Mouse (Mus musculus): ENCODE results near the gene Ldlrad3. TPM values are rescaled to one million over a fixed set of nuclear protein-coding genes. Genes with fewer than 3 reads are reported as not detected.

Gene Ldlrad3
- polyA plus RNA-seq, 1 experiment from 2014 or later = 48.7 TPM

GRCm38 (mm10) chr2:102145036-102145435 lies 41.1 kb downstream of the Ldlrad3 start:
- no peak overlapping the region for H3K4me3 ChIP-seq (ENCODE audit: low read depth, low read length)
- no peak overlapping the region for H3K27ac ChIP-seq (ENCODE audit: low read depth, low read length)
- WGBS = 90% methylated on average over 3 of the region's 3 CpGs
- DNase-seq (ENCODE audit: low spot score) (no peak), ATAC-seq (ENCODE audit: low FRiP score) (no peak)
- H3K9me3 ChIP-seq (ENCODE audit: control insufficient read depth, low read length) = no peaks in the 10 kb centered on the region
- no peak overlapping the region for H3K4me2 ChIP-seq (replicated peaks; ENCODE audit: low read depth, low read length)
- H3K27me3 ChIP-seq (ENCODE audit: control insufficient read depth, insufficient read depth, low read length) = no peaks in the 10 kb centered on the region
- no peaks in the 10 kb centered on the region for H3K36me3 ChIP-seq (ENCODE audit: control insufficient read depth, insufficient read depth, low read length)
- H3K4me1 ChIP-seq (replicated peaks; ENCODE audit: control insufficient read depth, insufficient read depth, low read length) = no peaks in the 10 kb centered on the region
- no peak overlapping the region for H3K9ac ChIP-seq (ENCODE audit: low read depth, low read length)

- Histone ChIP-seq H3K9me3 (ENCODE audit: control insufficient read depth, low read length) (no peaks in the 10 kb centered on the region), H3K4me1 (replicated peaks; ENCODE audit: control insufficient read depth, insufficient read depth, low read length) (no peaks in the 10 kb centered on the region), H3K4me2 (replicated peaks; ENCODE audit: low read depth, low read length) (no peak overlapping the region), H3K9ac (ENCODE audit: low read depth, low read length) (no peak overlapping the region), H3K27ac (ENCODE audit: low read depth, low read length) (no peak overlapping the region), H3K4me3 (ENCODE audit: low read depth, low read length) (no peak overlapping the region), H3K36me3 (ENCODE audit: control insufficient read depth, insufficient read depth, low read length) (no peaks in the 10 kb centered on the region), H3K27me3 (ENCODE audit: control insufficient read depth, insufficient read depth, low read length) (no peaks in the 10 kb centered on the region)
- ATAC-seq (ENCODE audit: low FRiP score) (no peak), DNase-seq (ENCODE audit: low spot score) (no peak)
- WGBS = 93% methylated on average over 1 of the region's 1 CpGs
These were observed 41.9 kb downstream of the Ldlrad3 start for GRCm38 (mm10) chr2:102144311-102144710.

DNA sequence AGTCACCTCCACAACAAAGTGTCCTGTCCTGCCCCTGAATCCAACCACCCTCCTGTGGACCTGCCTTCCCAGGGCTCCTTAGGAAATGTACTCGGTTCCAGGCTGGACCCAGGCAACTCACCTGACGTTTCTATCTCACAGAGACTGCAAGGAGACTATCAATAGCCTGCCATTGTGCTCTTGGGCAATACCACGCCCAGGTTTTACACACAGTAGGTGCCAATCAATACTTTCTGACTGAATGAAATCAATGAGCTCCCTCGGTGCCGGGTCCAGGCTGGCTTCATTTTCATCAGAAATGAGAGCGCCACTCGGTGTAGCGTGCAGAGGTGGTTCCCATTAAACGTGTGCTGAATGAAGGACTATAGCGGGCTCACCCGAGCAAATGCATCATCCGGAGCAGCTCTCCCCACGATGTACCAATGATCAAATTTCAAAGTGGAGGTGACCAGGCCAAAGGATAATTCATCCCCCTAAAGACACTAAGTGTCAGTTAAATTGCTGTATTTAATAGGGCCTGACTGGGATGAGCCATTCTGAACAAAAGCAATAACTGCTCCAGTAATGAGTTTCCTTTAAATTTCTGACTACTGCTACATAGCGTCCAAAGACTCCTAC lies 43.4 kb downstream of the Ldlrad3 start:
- H3K9ac ChIP-seq (ENCODE audit: low read depth, low read length) = no peak overlapping the region

GRCm38 (mm10) chr2:102142197-102142623 lies 44.0 kb downstream of the Ldlrad3 start:
- Histone ChIP-seq H3K27ac (ENCODE audit: low read depth, low read length) (no peak overlapping the region), H3K27me3 (ENCODE audit: control insufficient read depth, insufficient read depth, low read length) (no peaks in the 10 kb centered on the region), H3K4me1 (replicated peaks; ENCODE audit: control insufficient read depth, insufficient read depth, low read length) (no peaks in the 10 kb centered on the region), H3K9me3 (ENCODE audit: control insufficient read depth, low read length) (no peaks in the 10 kb centered on the region), H3K4me3 (ENCODE audit: low read depth, low read length) (no peak overlapping the region), H3K9ac (ENCODE audit: low read depth, low read length) (no peak overlapping the region), H3K36me3 (ENCODE audit: control insufficient read depth, insufficient read depth, low read length) (no peaks in the 10 kb centered on the region), H3K4me2 (replicated peaks; ENCODE audit: low read depth, low read length) (no peak overlapping the region)
- ATAC-seq (ENCODE audit: low FRiP score) (0 out of 2 replicates have a peak, but pooled peaks have one; percentile 3), DNase-seq (ENCODE audit: low spot score) (no peak)
- WGBS = 69% methylated on average over 4 of the region's 4 CpGs

More for the DNA sequence above, 43.4 kb downstream of the Ldlrad3 start:
- H3K4me1 ChIP-seq (replicated peaks; ENCODE audit: control insufficient read depth, insufficient read depth, low read length) = no peaks in the 10 kb centered on the region
- H3K4me3 ChIP-seq (ENCODE audit: low read depth, low read length) = no peak overlapping the region
- no peak overlapping the region for H3K4me2 ChIP-seq (replicated peaks; ENCODE audit: low read depth, low read length)
- peak overlapping the region; percentile 0 for H3K27ac ChIP-seq (ENCODE audit: low read depth, low read length)
- H3K36me3 ChIP-seq (ENCODE audit: control insufficient read depth, insufficient read depth, low read length) = no peaks in the 10 kb centered on the region
- H3K9me3 ChIP-seq (ENCODE audit: control insufficient read depth, low read length) = no peaks in the 10 kb centered on the region
- ATAC-seq (ENCODE audit: low FRiP score) = peak; percentile 49; the same call in 1 of the 2 replicates
- no peak for DNase-seq (ENCODE audit: low spot score)
- WGBS = 58% methylated on average over 14 of the region's 14 CpGs
- no peaks in the 10 kb centered on the region for H3K27me3 ChIP-seq (ENCODE audit: control insufficient read depth, insufficient read depth, low read length)

DNA sequence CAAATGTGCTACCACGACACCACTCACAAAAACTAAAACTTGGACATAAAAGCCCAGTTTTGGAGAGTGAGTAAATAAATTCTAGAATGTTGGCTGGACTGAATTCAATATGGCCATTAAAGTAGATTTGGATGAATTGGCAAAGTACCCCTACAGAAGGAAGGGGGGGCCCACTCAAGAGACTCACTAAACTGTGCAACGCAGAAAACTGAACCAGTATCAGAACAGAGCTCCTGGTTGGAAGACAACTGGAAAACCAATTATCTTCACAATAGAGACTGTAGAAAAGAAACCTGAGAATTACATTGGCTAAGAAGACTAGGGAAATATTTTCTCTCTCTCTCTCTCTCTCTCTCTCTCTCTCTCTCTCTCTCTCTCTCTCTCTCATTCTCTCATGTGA lies 45.0 kb downstream of the Ldlrad3 start:
- Histone ChIP-seq H3K4me3 (ENCODE audit: low read depth, low read length) (no peak overlapping the region), H3K9me3 (ENCODE audit: control insufficient read depth, low read length) (no peaks in the 10 kb centered on the region), H3K4me1 (replicated peaks; ENCODE audit: control insufficient read depth, insufficient read depth, low read length) (0 out of 2 replicates have a peak, but pooled peaks cover 2% of the 10 kb centered on the region), H3K27me3 (ENCODE audit: control insufficient read depth, insufficient read depth, low read length) (no peaks in the 10 kb centered on the region), H3K27ac (ENCODE audit: low read depth, low read length) (no peak overlapping the region), H3K4me2 (replicated peaks; ENCODE audit: low read depth, low read length) (no peak overlapping the region), H3K36me3 (ENCODE audit: control insufficient read depth, insufficient read depth, low read length) (no peaks in the 10 kb centered on the region), H3K9ac (ENCODE audit: low read depth, low read length) (no peak overlapping the region)
- DNase-seq (ENCODE audit: low spot score) (no peak), ATAC-seq (ENCODE audit: low FRiP score) (no peak)
- 90% methylated on average over 2 of the region's 2 CpGs for WGBS

DNA sequence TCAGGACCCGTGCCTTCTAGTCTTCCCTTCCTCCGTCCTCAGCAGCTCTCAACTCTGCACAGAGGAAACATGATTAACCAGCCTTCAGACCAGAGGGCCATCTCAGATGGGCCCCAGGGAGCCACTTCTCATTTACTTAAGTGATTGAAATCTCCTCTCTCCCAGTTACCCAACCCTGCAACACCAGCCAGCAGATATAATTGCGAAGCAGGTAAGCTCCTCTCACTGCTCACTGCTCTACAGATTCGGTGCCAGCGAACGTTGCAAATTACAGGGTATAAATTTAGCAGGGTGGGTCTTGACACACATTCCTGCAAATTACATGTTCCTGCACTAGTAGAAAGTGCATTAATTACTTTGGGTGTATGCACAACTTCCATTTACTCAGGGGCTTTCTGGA lies 48.3 kb downstream of the Ldlrad3 start:
- DNase-seq (ENCODE audit: low spot score) = no peak
- Histone ChIP-seq H3K36me3 (ENCODE audit: control insufficient read depth, insufficient read depth, low read length) (no peaks in the 10 kb centered on the region), H3K4me2 (replicated peaks; ENCODE audit: low read depth, low read length) (no peak overlapping the region), H3K9ac (ENCODE audit: low read depth, low read length) (no peak overlapping the region), H3K27ac (ENCODE audit: low read depth, low read length) (no peak overlapping the region), H3K4me3 (ENCODE audit: low read depth, low read length) (no peak overlapping the region), H3K27me3 (ENCODE audit: control insufficient read depth, insufficient read depth, low read length) (no peaks in the 10 kb centered on the region), H3K4me1 (replicated peaks; ENCODE audit: control insufficient read depth, insufficient read depth, low read length) (0 out of 2 replicates have a peak, but pooled peaks cover 2% of the 10 kb centered on the region), H3K9me3 (ENCODE audit: control insufficient read depth, low read length) (no peaks in the 10 kb centered on the region)
- 0 out of 2 replicates have a peak, but pooled peaks have one; percentile 28 for ATAC-seq (ENCODE audit: low FRiP score)
- WGBS = 57% methylated on average over 6 of the region's 6 CpGs

DNA sequence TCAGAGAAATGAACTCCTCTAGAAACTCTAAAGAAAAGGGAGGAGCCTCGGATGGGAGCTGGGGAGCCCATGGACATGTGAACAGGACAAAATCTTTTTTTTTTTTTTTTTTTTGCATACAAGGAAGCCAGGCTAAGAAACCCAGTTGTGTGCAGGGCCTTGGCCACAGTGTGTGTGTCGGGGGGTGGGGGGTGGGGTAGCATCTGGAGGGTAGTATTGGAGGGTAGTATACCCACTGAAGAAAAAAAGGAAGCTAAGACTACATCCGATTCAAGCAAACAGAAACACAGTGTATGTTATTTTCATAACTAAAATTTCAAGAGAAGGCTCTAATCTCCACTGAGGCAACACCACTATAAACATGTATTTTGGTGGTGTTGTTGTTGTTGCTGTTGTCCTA lies 50.0 kb downstream of the Ldlrad3 start:
- no peak overlapping the region for H3K4me2 ChIP-seq (replicated peaks; ENCODE audit: low read depth, low read length)
- H3K4me1 ChIP-seq (replicated peaks; ENCODE audit: control insufficient read depth, insufficient read depth, low read length) = 0 out of 2 replicates have a peak, but pooled peaks cover 2% of the 10 kb centered on the region
- H3K27ac ChIP-seq (ENCODE audit: low read depth, low read length) = no peak overlapping the region
- H3K9ac ChIP-seq (ENCODE audit: low read depth, low read length) = no peak overlapping the region
- 72% methylated on average over 3 of the region's 3 CpGs for WGBS
- no peaks in the 10 kb centered on the region for H3K9me3 ChIP-seq (ENCODE audit: control insufficient read depth, low read length)
- DNase-seq (ENCODE audit: low spot score) (no peak), ATAC-seq (ENCODE audit: low FRiP score) (no peak)
- no peaks in the 10 kb centered on the region for H3K27me3 ChIP-seq (ENCODE audit: control insufficient read depth, insufficient read depth, low read length)
- no peak overlapping the region for H3K4me3 ChIP-seq (ENCODE audit: low read depth, low read length)
- H3K36me3 ChIP-seq (ENCODE audit: control insufficient read depth, insufficient read depth, low read length) = no peaks in the 10 kb centered on the region

DNA sequence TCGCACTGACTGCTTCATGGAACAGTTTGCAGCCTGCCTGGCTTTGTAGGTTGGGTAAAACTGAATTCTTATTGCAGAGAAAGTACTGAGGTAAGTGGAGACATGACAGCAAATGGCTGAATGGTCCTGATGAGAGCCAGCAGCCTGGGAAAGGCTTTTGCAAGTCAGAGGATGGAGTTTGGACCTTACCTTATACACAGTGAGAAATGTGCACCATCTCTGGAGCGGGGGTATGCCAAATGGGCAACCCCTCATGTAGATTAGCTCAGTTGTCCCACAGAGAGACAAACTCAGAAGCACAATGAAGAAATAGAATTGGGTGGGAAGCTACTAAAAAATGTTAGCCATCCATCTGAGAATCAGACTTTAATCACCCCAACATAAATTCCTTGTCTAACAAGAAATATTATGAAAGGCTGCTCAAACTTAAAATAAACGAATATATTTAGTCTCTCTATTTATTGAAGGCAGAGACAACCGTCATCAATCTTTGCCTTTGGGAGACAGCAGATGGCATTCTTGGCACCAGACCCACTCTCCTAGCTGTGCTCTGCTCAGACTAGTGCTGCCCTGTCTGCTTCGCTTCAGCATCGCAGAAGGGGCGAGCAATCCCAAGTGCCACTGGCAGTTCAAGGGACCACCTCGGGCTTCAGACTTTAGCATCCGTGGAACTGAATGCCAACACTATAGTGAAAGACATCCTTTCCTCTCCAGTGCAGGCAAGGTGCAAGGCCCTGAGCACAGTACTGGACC lies 51.5 kb downstream of the Ldlrad3 start:
- Histone ChIP-seq H3K9me3 (ENCODE audit: control insufficient read depth, low read length) (no peaks in the 10 kb centered on the region), H3K27me3 (ENCODE audit: control insufficient read depth, insufficient read depth, low read length) (no peaks in the 10 kb centered on the region), H3K27ac (ENCODE audit: low read depth, low read length) (no peak overlapping the region), H3K9ac (ENCODE audit: low read depth, low read length) (no peak overlapping the region), H3K36me3 (ENCODE audit: control insufficient read depth, insufficient read depth, low read length) (no peaks in the 10 kb centered on the region), H3K4me3 (ENCODE audit: low read depth, low read length) (no peak overlapping the region), H3K4me2 (replicated peaks; ENCODE audit: low read depth, low read length) (no peak overlapping the region), H3K4me1 (replicated peaks; ENCODE audit: control insufficient read depth, insufficient read depth, low read length) (0 out of 2 replicates have a peak, but pooled peaks cover 2% of the 10 kb centered on the region)
- DNase-seq (ENCODE audit: low spot score) = no peak
- WGBS = 90% methylated on average over 9 of the region's 9 CpGs
- no peak for ATAC-seq (ENCODE audit: low FRiP score)

Data from hindbrain, embryonic 11.5 days (tissue).